Mouse (Mus musculus): ENCODE results near the gene Arl13b.

Arl13b gene

GRCm38 (mm10) chr16:62813790-62814189 lies 33.0 kb downstream of the Arl13b start:
- no peak for DNase-seq

- no peak for DNase-seq
Measured at GRCm38 (mm10) chr16:62810855-62811254, 36.0 kb downstream of the Arl13b start.

GRCm38 (mm10) chr16:62807249-62807979 lies 39.4 kb downstream of the Arl13b start:
- no peak for DNase-seq

GRCm38 (mm10) chr16:62804621-62805020 lies 42.2 kb downstream of the Arl13b start:
- no peak for DNase-seq

GRCm38 (mm10) chr16:62799839-62800238 lies 47.0 kb downstream of the Arl13b start:
- no peak for DNase-seq

GRCm38 (mm10) chr16:62799426-62799825 lies 47.4 kb downstream of the Arl13b start:
- no peak for DNase-seq

GRCm38 (mm10) chr16:62798808-62799207 lies 48.0 kb downstream of the Arl13b start:
- DNase-seq: no peak

GRCm38 (mm10) chr16:62796608-62797007 lies 50.2 kb downstream of the Arl13b start:
- DNase-seq: no peak

GRCm38 (mm10) chr16:62786621-62787331 lies 60.1 kb downstream of the Arl13b start, which contains the start of gene Nsun3:
TSS of gene Nsun3 (minus strand) at chr16:62786818.
- peak; percentile 87 for DNase-seq

- DNase-seq: no peak
Measured at GRCm38 (mm10) chr16:62782229-62782628, 64.6 kb downstream of the Arl13b start.

- no peak for DNase-seq
Measured at GRCm38 (mm10) chr16:62778282-62778681, 68.6 kb downstream of the Arl13b start.

GRCm38 (mm10) chr16:62776034-62776433 lies 70.8 kb downstream of the Arl13b start:
- DNase-seq: no peak

- no peak for DNase-seq
Measured at GRCm38 (mm10) chr16:62773462-62773861, 73.4 kb downstream of the Arl13b start.

GRCm38 (mm10) chr16:62758340-62758739 lies 88.5 kb downstream of the Arl13b start:
- no peak for DNase-seq

GRCm38 (mm10) chr16:62755307-62755706 lies 91.5 kb downstream of the Arl13b start:
- DNase-seq: no peak

GRCm38 (mm10) chr16:62753597-62753996 lies 93.2 kb downstream of the Arl13b start:
- DNase-seq: no peak

- DNase-seq: no peak
Measured at GRCm38 (mm10) chr16:62753079-62753478, 93.8 kb downstream of the Arl13b start.

- no peak for DNase-seq
Measured at GRCm38 (mm10) chr16:62745875-62746274, 101.0 kb downstream of the Arl13b start.
